Mouse (Mus musculus): ENCODE data around the gene Tarbp2.

GRCm38 (mm10) chr15:102515261-102515660, 2.7 kb upstream of the Tarbp2 start:
- TF ChIP-seq CTCF (conservative IDR thresholded peaks at IDR 0.05; ENCODE audit: low read length): no peak
- TF ChIP-seq NANOG (IDR thresholded peaks at IDR 0.05; ENCODE audit: borderline replicate concordance, low read length): no peak

All from E14TG2a.4 (cell line).